Mouse (Mus musculus) ES-Bruce4 (cell line): ENCODE measurements around the gene Smox. TPM values are rescaled to one million over a fixed set of nuclear protein-coding genes. Genes with fewer than 3 reads are reported as not detected.
A peak's percentile ranks its signal among the peaks of the same experiment; 100 is the strongest.

ENCODE experiments used
- H3K27ac ChIP-seq: 2 replicates; pipeline ENCODE4 v1.5.1; 2012; ENCODE audit warnings: low read length, inconsistent platforms; ENCODE audit not compliant: insufficient read depth
- H3K27me3 ChIP-seq: 2 replicates; pipeline ENCODE4 v1.6.1; 2012; ENCODE audit warnings: mild to moderate bottlenecking, low read length, inconsistent platforms; ENCODE audit not compliant: control insufficient read depth, poor library complexity, insufficient read depth, severe bottlenecking
- H3K36me3 ChIP-seq: 2 replicates; pipeline ENCODE4 v1.6.1; 2012; ENCODE audit warnings: inconsistent platforms, mild to moderate bottlenecking, low read length, moderate library complexity; ENCODE audit not compliant: control insufficient read depth, poor library complexity, insufficient read depth, severe bottlenecking
- H3K4me1 ChIP-seq: one replicate; pipeline ENCODE4 v1.8.1; 2011; ENCODE audit warnings: low read length; ENCODE audit not compliant: control insufficient read depth, insufficient read depth
- H3K4me3 ChIP-seq: 2 replicates; pipeline ENCODE4 v1.5.1; 2011; ENCODE audit warnings: low read depth, mild to moderate bottlenecking, low read length
- H3K9ac ChIP-seq: 2 replicates; pipeline ENCODE4 v1.6.1; 2012; ENCODE audit warnings: low read depth, mild to moderate bottlenecking, inconsistent platforms; ENCODE audit not compliant: poor library complexity, severe bottlenecking
- H3K9me3 ChIP-seq: replicated peaks from 2 replicates; pipeline ENCODE4 v1.6.1; 2012; ENCODE audit warnings: mild to moderate bottlenecking, low read length, inconsistent platforms; ENCODE audit not compliant: control insufficient read depth, poor library complexity, insufficient read depth, severe bottlenecking
- CTCF ChIP-seq: IDR thresholded peaks from one replicate; pipeline ENCODE4 v1.8.1; 2011; ENCODE audit warnings: low read depth, low read length
- EP300 ChIP-seq: IDR thresholded peaks from 2 replicates; pipeline ENCODE4 v1.6.1; 2011; ENCODE audit warnings: low read depth, low read length; ENCODE audit not compliant: insufficient read depth
- POLR2A ChIP-seq: IDR thresholded peaks from one replicate; pipeline ENCODE4 v1.8.1; 2011; ENCODE audit warnings: low read length; ENCODE audit not compliant: insufficient read depth
- polyA plus RNA-seq: library from polyadenylated mRNA; stranded (reverse); fragments of >200 nt; gene quantifications from 2 replicates; pipeline ENCODE4 v1.2.4, GENCODE M21; 2011; ENCODE audit warnings: low read depth; ENCODE audit not compliant: missing spikeins, insufficient read depth, insufficient read length

The Smox gene
- polyA plus RNA-seq, 1 experiment, result 18.2 TPM

DNA sequence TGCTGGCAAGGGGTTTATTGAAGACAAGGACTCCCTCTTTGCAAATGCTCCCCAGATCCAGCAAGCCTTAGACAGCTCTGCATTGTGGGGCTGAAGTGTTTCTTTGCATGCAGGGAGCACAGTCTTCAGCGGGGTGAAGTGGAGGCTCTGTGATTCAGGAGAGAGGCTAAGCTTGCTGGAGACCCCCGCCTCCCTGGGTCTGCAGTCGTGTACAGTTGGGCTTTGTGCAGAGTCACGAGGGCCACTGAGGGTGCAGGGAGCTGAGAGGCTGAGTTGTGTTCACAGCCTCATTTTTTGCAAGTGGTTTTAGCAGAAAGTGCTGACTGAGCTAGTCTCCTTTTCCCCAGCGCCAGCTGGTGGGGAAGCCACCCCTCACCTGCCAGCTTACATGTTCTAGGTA is 10.6 kb downstream of the Smox start:
- Histone ChIP-seq H3K27ac (no peak overlapping the region), H3K4me1 (peaks cover 13% of the 10 kb centered on the region), H3K27me3 (no peaks in the 10 kb centered on the region), H3K36me3 (no peaks in the 10 kb centered on the region), H3K9ac (no peak overlapping the region), H3K9me3 (no peaks in the 10 kb centered on the region), H3K4me3 (no peak overlapping the region)
- TF ChIP-seq POLR2A (no peak), CTCF (no peak), EP300 (no peak)

DNA sequence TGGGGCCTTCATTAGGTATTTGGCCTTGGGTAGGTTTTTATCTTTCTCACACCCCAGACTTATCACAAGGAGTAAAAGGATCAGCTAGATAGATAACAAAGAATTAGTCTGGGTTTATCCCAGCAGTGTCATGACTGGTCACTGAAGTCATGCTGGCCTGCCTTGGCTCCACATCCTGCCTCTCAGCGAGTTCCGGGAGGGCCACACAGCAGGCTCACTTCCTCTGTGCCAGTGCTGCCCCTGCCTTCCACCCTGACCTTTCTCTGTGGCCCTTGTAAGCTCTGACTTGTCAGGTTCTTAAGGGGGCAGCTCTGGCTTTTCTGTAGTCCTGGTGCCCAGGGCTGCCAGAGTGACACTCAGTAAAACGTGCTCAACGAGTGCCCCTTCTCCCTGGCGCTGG is 11.3 kb downstream of the Smox start:
- no peak for TF ChIP-seq CTCF
- Histone ChIP-seq H3K27ac (no peak overlapping the region), H3K36me3 (no peaks in the 10 kb centered on the region), H3K4me3 (no peak overlapping the region), H3K4me1 (peaks cover 14% of the 10 kb centered on the region), H3K27me3 (no peaks in the 10 kb centered on the region), H3K9ac (no peak overlapping the region), H3K9me3 (no peaks in the 10 kb centered on the region)

GRCm38 (mm10) chr2:131505431-131505830 is 14.1 kb downstream of the Smox start:
- Histone ChIP-seq H3K36me3 (no peaks in the 10 kb centered on the region), H3K9me3 (no peaks in the 10 kb centered on the region), H3K4me3 (no peak overlapping the region), H3K9ac (no peak overlapping the region), H3K4me1 (peaks cover 6% of the 10 kb centered on the region), H3K27ac (no peak overlapping the region), H3K27me3 (no peaks in the 10 kb centered on the region)
- no peak for TF ChIP-seq CTCF
- no peak for TF ChIP-seq EP300
- no peak for TF ChIP-seq POLR2A

DNA sequence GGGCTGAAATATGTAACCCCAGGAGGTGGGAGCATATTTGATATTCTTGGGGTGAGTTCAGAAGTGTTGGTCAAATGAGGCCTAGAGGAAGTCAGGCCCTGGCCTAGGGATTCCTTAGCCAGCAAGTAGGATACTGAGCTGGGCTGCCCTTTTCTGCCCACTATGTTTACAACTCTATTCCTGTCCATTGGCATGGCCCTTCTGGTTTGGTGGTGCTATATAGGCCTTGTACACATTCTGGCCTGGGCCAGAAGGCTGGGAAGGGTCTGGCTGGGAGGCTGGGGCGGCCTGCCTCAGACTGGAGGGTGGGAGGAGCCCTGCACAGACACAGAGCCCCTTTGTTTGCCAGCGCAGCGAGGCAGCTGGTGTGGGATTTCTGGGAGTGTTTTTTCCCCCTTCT is 15.1 kb downstream of the Smox start:
- H3K4me1 ChIP-seq, result peaks cover 6% of the 10 kb centered on the region
- H3K36me3 ChIP-seq, result no peaks in the 10 kb centered on the region
- H3K4me3 ChIP-seq, result no peak overlapping the region
- TF ChIP-seq POLR2A (no peak), EP300 (no peak), CTCF (no peak)
- H3K9ac ChIP-seq, result no peak overlapping the region
- H3K27me3 ChIP-seq, result no peaks in the 10 kb centered on the region
- H3K27ac ChIP-seq, result no peak overlapping the region
- no peaks in the 10 kb centered on the region for H3K9me3 ChIP-seq

GRCm38 (mm10) chr2:131508501-131508900 is 17.2 kb downstream of the Smox start:
- Histone ChIP-seq H3K27me3 (no peaks in the 10 kb centered on the region), H3K4me1 (peaks cover 6% of the 10 kb centered on the region), H3K4me3 (no peak overlapping the region), H3K9ac (no peak overlapping the region), H3K27ac (no peak overlapping the region), H3K9me3 (no peaks in the 10 kb centered on the region), H3K36me3 (no peaks in the 10 kb centered on the region)
- TF ChIP-seq POLR2A (no peak), CTCF (no peak), EP300 (no peak)

DNA sequence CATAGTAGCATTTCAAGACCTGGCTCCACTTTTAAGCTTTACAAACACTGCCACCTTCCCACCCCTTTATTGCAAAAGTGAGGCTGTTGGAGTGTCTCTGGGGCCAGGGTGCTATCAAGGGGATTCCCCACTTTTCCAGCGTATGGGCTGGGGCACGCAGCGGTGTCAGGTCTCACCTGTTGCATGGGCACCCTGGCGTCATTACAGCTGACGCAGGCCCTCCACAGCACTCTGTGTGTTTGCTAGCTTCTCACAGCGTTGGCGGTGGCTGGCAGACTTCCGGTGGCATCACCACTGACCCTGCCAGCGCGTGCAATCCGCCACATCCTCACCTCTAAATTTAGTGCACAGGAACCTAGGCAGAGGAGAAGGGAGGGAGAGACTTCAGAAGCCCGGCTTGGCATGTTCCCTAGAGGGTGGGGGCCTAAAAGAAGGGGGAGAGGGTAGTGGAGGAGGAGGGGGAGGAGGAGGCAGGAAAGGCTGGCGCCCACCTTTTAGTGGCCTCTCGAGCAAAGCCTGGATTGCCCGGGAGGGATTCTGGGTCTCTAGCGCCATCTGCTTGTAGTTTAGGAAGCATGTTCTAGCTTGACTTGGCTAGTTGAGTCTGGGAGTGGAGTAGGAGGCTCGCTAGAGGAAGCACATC is 18.5 kb downstream of the Smox start:
- H3K4me1 ChIP-seq, result peaks cover 6% of the 10 kb centered on the region
- no peaks in the 10 kb centered on the region for H3K27me3 ChIP-seq
- peak overlapping the region; percentile 14 for H3K9ac ChIP-seq
- H3K9me3 ChIP-seq, result no peaks in the 10 kb centered on the region
- TF ChIP-seq EP300 (0 out of 2 replicates have a peak, but pooled peaks have one; percentile 6), POLR2A (no peak), CTCF (peak; percentile 65)
- no peaks in the 10 kb centered on the region for H3K36me3 ChIP-seq
- H3K4me3 ChIP-seq, result peak overlapping the region; percentile 42
- no peak overlapping the region; the same call in 1 of the 2 replicates for H3K27ac ChIP-seq
